Mouse (Mus musculus): ENCODE measurements around the gene Amd1. TPM values are rescaled to one million over a fixed set of nuclear protein-coding genes. Genes with fewer than 3 reads are reported as not detected.

Amd1 gene
- polyA plus RNA-seq, 1 experiment from 2014 or later: 25.5 TPM

- Histone ChIP-seq H3K27ac (ENCODE audit: low read length) (no peak overlapping the region), H3K27me3 (replicated peaks; ENCODE audit: insufficient read depth, low read length) (no peaks in the 10 kb centered on the region), H3K4me2 (replicated peaks; ENCODE audit: low read depth, low read length) (no peak overlapping the region), H3K4me3 (ENCODE audit: low read depth, low read length) (no peak overlapping the region), H3K36me3 (ENCODE audit: insufficient read depth, low read length) (no peaks in the 10 kb centered on the region), H3K9me3 (ENCODE audit: low read length) (no peaks in the 10 kb centered on the region), H3K4me1 (ENCODE audit: insufficient read depth, low read depth, low read length) (no peaks in the 10 kb centered on the region; the same call in 1 of the 2 replicates), H3K9ac (replicated peaks; ENCODE audit: low read depth) (no peak overlapping the region)
- 54% methylated on average over 9 of the region's 9 CpGs for WGBS
- TF ChIP-seq EP300 (IDR thresholded peaks at IDR 0.05): no peak
- peak; percentile 24; the same call in 1 of the 2 replicates for TF ChIP-seq CTCF (IDR thresholded peaks at IDR 0.05)
- no peak for ATAC-seq
- DNase-seq (ENCODE audit: low spot score): no peak
Observed at GRCm38 (mm10) chr10:40347461-40347954, 45.5 kb upstream of the Amd1 start.

- TF ChIP-seq CTCF (IDR thresholded peaks at IDR 0.05) (no peak), EP300 (IDR thresholded peaks at IDR 0.05) (no peak)
- no peak overlapping the region for H3K9ac ChIP-seq (replicated peaks; ENCODE audit: low read depth)
- no peak overlapping the region for H3K4me2 ChIP-seq (replicated peaks; ENCODE audit: low read depth, low read length)
- ATAC-seq: no peak
- no peaks in the 10 kb centered on the region for H3K36me3 ChIP-seq (ENCODE audit: insufficient read depth, low read length)
- H3K4me1 ChIP-seq (ENCODE audit: insufficient read depth, low read depth, low read length): no peaks in the 10 kb centered on the region; the same call in 1 of the 2 replicates
- 81% methylated on average over 3 of the region's 3 CpGs for WGBS
- no peaks in the 10 kb centered on the region for H3K9me3 ChIP-seq (ENCODE audit: low read length)
- no peak overlapping the region for H3K27ac ChIP-seq (ENCODE audit: low read length)
- H3K4me3 ChIP-seq (ENCODE audit: low read depth, low read length): no peak overlapping the region
- no peaks in the 10 kb centered on the region for H3K27me3 ChIP-seq (replicated peaks; ENCODE audit: insufficient read depth, low read length)
- no peak for DNase-seq (ENCODE audit: low spot score)
Observed at GRCm38 (mm10) chr10:40346776-40347403, 44.9 kb upstream of the Amd1 start.

GRCm38 (mm10) chr10:40342036-40342435 lies 40.0 kb upstream of the Amd1 start:
- Histone ChIP-seq H3K4me3 (ENCODE audit: low read depth, low read length) (no peak overlapping the region), H3K36me3 (ENCODE audit: insufficient read depth, low read length) (no peaks in the 10 kb centered on the region), H3K27ac (ENCODE audit: low read length) (no peak overlapping the region), H3K9me3 (ENCODE audit: low read length) (no peaks in the 10 kb centered on the region), H3K4me1 (ENCODE audit: insufficient read depth, low read depth, low read length) (no peaks in the 10 kb centered on the region), H3K9ac (replicated peaks; ENCODE audit: low read depth) (no peak overlapping the region), H3K27me3 (replicated peaks; ENCODE audit: insufficient read depth, low read length) (no peaks in the 10 kb centered on the region), H3K4me2 (replicated peaks; ENCODE audit: low read depth, low read length) (no peak overlapping the region)
- no peak for DNase-seq (ENCODE audit: low spot score)
- WGBS: 55% methylated on average over 4 of the region's 4 CpGs
- no peak for TF ChIP-seq EP300 (IDR thresholded peaks at IDR 0.05)
- TF ChIP-seq CTCF (IDR thresholded peaks at IDR 0.05): no peak
- no peak for ATAC-seq

- TF ChIP-seq CTCF (IDR thresholded peaks at IDR 0.05) (no peak), EP300 (IDR thresholded peaks at IDR 0.05) (no peak)
- no peaks in the 10 kb centered on the region for H3K4me1 ChIP-seq (ENCODE audit: insufficient read depth, low read depth, low read length)
- ATAC-seq (no peak), DNase-seq (ENCODE audit: low spot score) (no peak)
- no peak within 1 kb of the TSS for H3K27ac ChIP-seq (ENCODE audit: low read length)
- no peak within 1 kb of the TSS for H3K4me3 ChIP-seq (ENCODE audit: low read depth, low read length)
- 37% methylated on average over 13 of the region's 13 CpGs for WGBS
- no peak within 1 kb of the TSS for H3K9ac ChIP-seq (replicated peaks; ENCODE audit: low read depth)
- H3K36me3 ChIP-seq (ENCODE audit: insufficient read depth, low read length): no peaks in the 10 kb centered on the region
- H3K4me2 ChIP-seq (replicated peaks; ENCODE audit: low read depth, low read length): no peak within 1 kb of the TSS
- H3K9me3 ChIP-seq (ENCODE audit: low read length): no peaks in the 10 kb centered on the region
- no peaks in the 10 kb centered on the region for H3K27me3 ChIP-seq (replicated peaks; ENCODE audit: insufficient read depth, low read length)
Observed at GRCm38 (mm10) chr10:40339351-40339964, 37.5 kb upstream of the Amd1 start, which contains the start of gene Cdk19. Gene Cdk19, plus strand, starts transcription at chr10:40339564.

- Histone ChIP-seq H3K9ac (replicated peaks; ENCODE audit: low read depth) (no peak overlapping the region), H3K36me3 (ENCODE audit: insufficient read depth, low read length) (no peaks in the 10 kb centered on the region), H3K4me2 (replicated peaks; ENCODE audit: low read depth, low read length) (no peak overlapping the region), H3K9me3 (ENCODE audit: low read length) (no peaks in the 10 kb centered on the region), H3K4me1 (ENCODE audit: insufficient read depth, low read depth, low read length) (no peaks in the 10 kb centered on the region), H3K27ac (ENCODE audit: low read length) (no peak overlapping the region), H3K4me3 (ENCODE audit: low read depth, low read length) (no peak overlapping the region), H3K27me3 (replicated peaks; ENCODE audit: insufficient read depth, low read length) (no peaks in the 10 kb centered on the region)
- ATAC-seq (peak; percentile 28; the same call in 1 of the 2 replicates), DNase-seq (ENCODE audit: low spot score) (no peak)
- WGBS: 65% methylated on average over 6 of the region's 6 CpGs
- TF ChIP-seq EP300 (IDR thresholded peaks at IDR 0.05) (no peak), CTCF (IDR thresholded peaks at IDR 0.05) (no peak)
Observed at GRCm38 (mm10) chr10:40332864-40333263, 30.9 kb upstream of the Amd1 start.

- H3K9me3 ChIP-seq (ENCODE audit: low read length): no peaks in the 10 kb centered on the region
- WGBS: 73% methylated on average over 1 of the region's 1 CpGs
- no peaks in the 10 kb centered on the region for H3K4me1 ChIP-seq (ENCODE audit: insufficient read depth, low read depth, low read length)
- no peak overlapping the region for H3K4me3 ChIP-seq (ENCODE audit: low read depth, low read length)
- H3K27ac ChIP-seq (ENCODE audit: low read length): no peak overlapping the region
- DNase-seq (ENCODE audit: low spot score) (no peak), ATAC-seq (no peak)
- no peaks in the 10 kb centered on the region for H3K27me3 ChIP-seq (replicated peaks; ENCODE audit: insufficient read depth, low read length)
- H3K4me2 ChIP-seq (replicated peaks; ENCODE audit: low read depth, low read length): no peak overlapping the region
- no peaks in the 10 kb centered on the region for H3K36me3 ChIP-seq (ENCODE audit: insufficient read depth, low read length)
- H3K9ac ChIP-seq (replicated peaks; ENCODE audit: low read depth): no peak overlapping the region
- TF ChIP-seq CTCF (IDR thresholded peaks at IDR 0.05) (peak; percentile 21), EP300 (IDR thresholded peaks at IDR 0.05) (no peak)
Observed at GRCm38 (mm10) chr10:40330262-40330661, 28.3 kb upstream of the Amd1 start.
